Mouse (Mus musculus) MEL (cell line): ENCODE measurements around the gene Duoxa2. TPM values are rescaled to one million over a fixed set of nuclear protein-coding genes. Genes with fewer than 3 reads are reported as not detected.

Source experiments
- DNase-seq: peaks from one replicate; pipeline ENCODE4 v3.0.0; 2011; ENCODE audit warnings: low read depth, low spot score
- H3K27ac ChIP-seq: 2 replicates; pipeline ENCODE4 v1.5.1; 2012; ENCODE audit warnings: low read depth, mild to moderate bottlenecking, control low read depth, low read length, moderate library complexity; ENCODE audit not compliant: control insufficient read depth
- H3K27me3 ChIP-seq, 2 experiments: fragments of 150-350 bp in 1 of 2; sonication (generic) in 1 of 2; 2 replicates each; pipeline ENCODE4 v1.6.1; 2012; ENCODE audit warnings: low read length in 2 of 2, mild to moderate bottlenecking in 2 of 2, improper control_type of control experiment in 1 of 2, moderate library complexity in 1 of 2; ENCODE audit not compliant: insufficient read depth in 2 of 2, control insufficient read depth in 1 of 2
- H3K36me3 ChIP-seq, 2 experiments: 2 replicates each; pipeline ENCODE4 v1.6.1; 2012 to 2014; ENCODE audit warnings: low read length in 2 of 2, improper control_type of control experiment in 1 of 2, inconsistent platforms in 1 of 2, mild to moderate bottlenecking in 1 of 2; ENCODE audit not compliant: insufficient read depth in 2 of 2, control insufficient read depth in 1 of 2
- H3K4me1 ChIP-seq, 2 experiments: fragments of 150-350 bp in 1 of 2; sonication (generic) in 1 of 2; 2 replicates each; pipeline ENCODE4 v1.6.1; 2012; ENCODE audit warnings: low read length in 2 of 2, improper control_type of control experiment in 1 of 2, mild to moderate bottlenecking in 1 of 2; ENCODE audit not compliant: insufficient read depth in 2 of 2, control insufficient read depth in 1 of 2
- H3K4me3 ChIP-seq, 2 experiments: fragments of 150-350 bp in 1 of 2; sonication (generic) in 1 of 2; 2 replicates each; pipeline ENCODE4 v1.5.1; 2012; ENCODE audit warnings: low read depth in 2 of 2, low read length in 2 of 2, mild to moderate bottlenecking in 2 of 2, moderate library complexity in 2 of 2, control low read depth in 1 of 2, improper control_type of control experiment in 1 of 2; ENCODE audit not compliant: control insufficient read depth in 1 of 2, insufficient read depth in 1 of 2
- H3K79me2 ChIP-seq: 2 replicates; pipeline ENCODE4 v1.6.1; 2012; ENCODE audit warnings: mild to moderate bottlenecking, low read length, moderate library complexity; ENCODE audit not compliant: control insufficient read depth, poor library complexity, insufficient read depth
- H3K9ac ChIP-seq: 2 replicates; pipeline ENCODE4 v1.6.1; 2012; ENCODE audit warnings: low read depth, mild to moderate bottlenecking, control low read depth, low read length, moderate library complexity; ENCODE audit not compliant: control insufficient read depth, poor library complexity, severe bottlenecking
- H3K9me3 ChIP-seq: fragments of 150-350 bp; sonication (generic); replicated peaks from 2 replicates; pipeline ENCODE4 v1.6.1; 2012; ENCODE audit warnings: mild to moderate bottlenecking, low read length, improper control_type of control experiment, moderate library complexity; ENCODE audit not compliant: insufficient read depth
- CHD1 ChIP-seq: IDR thresholded peaks from 2 replicates; pipeline ENCODE4 v1.6.1; 2012; ENCODE audit warnings: low read depth, mild to moderate bottlenecking, inconsistent platforms, low read length, improper control_type of control experiment
- CHD2 ChIP-seq: IDR thresholded peaks from 2 replicates; pipeline ENCODE4 v1.6.1; 2011; ENCODE audit warnings: low read length, improper control_type of control experiment
- CTCF ChIP-seq, 3 experiments: IDR thresholded peaks in 2 of 3; conservative IDR thresholded peaks in 1 of 3; 2 replicates each; pipeline ENCODE4 v1.5.1; 2011 to 2012; ENCODE audit warnings: low read length in 3 of 3, low read depth in 2 of 3, mild to moderate bottlenecking in 2 of 3, improper control_type of control experiment in 1 of 3, inconsistent platforms in 1 of 3, mixed read lengths in 1 of 3, moderate library complexity in 1 of 3; ENCODE audit not compliant: control insufficient read depth in 1 of 3, insufficient read depth in 1 of 3, poor library complexity in 1 of 3, severe bottlenecking in 1 of 3
- E2F4 ChIP-seq: IDR thresholded peaks from 2 replicates; pipeline ENCODE4 v1.6.1; 2011; ENCODE audit warnings: low read depth, low read length, improper control_type of control experiment, borderline replicate concordance
- EP300 ChIP-seq, 2 experiments: IDR thresholded peaks; 2 replicates each; pipeline ENCODE4 v1.6.1; 2011; ENCODE audit warnings: improper control_type of control experiment in 2 of 2, low read length in 2 of 2, low read depth in 1 of 2, mild to moderate bottlenecking in 1 of 2
- ETS1 ChIP-seq: IDR thresholded peaks from 2 replicates; pipeline ENCODE4 v1.6.1; 2012; ENCODE audit warnings: low read depth, mild to moderate bottlenecking, inconsistent platforms, low read length, improper control_type of control experiment, moderate library complexity
- HCFC1 ChIP-seq: IDR thresholded peaks from 2 replicates; pipeline ENCODE4 v1.6.1; 2012; ENCODE audit warnings: low read depth, mild to moderate bottlenecking, inconsistent platforms, low read length, improper control_type of control experiment, moderate library complexity
- JUND ChIP-seq: IDR thresholded peaks from 2 replicates; pipeline ENCODE4 v1.6.1; 2011; ENCODE audit warnings: low read depth, mild to moderate bottlenecking, improper control_type of control experiment, low read length
- KAT2A ChIP-seq: conservative IDR thresholded peaks from 2 replicates; pipeline ENCODE4 v1.6.1; 2012; ENCODE audit warnings: low read depth, low read length, improper control_type of control experiment, inconsistent platforms
- MAX ChIP-seq: IDR thresholded peaks from 2 replicates; pipeline ENCODE4 v1.6.1; 2011; ENCODE audit warnings: low read length, improper control_type of control experiment
- MAZ ChIP-seq: IDR thresholded peaks from 2 replicates; pipeline ENCODE4 v1.6.1; 2012; ENCODE audit warnings: low read depth, mild to moderate bottlenecking, inconsistent platforms, low read length, improper control_type of control experiment
- MYC ChIP-seq: IDR thresholded peaks from 2 replicates; pipeline ENCODE4 v1.6.1; 2011; ENCODE audit warnings: low read depth, mild to moderate bottlenecking, low read length, improper control_type of control experiment, moderate library complexity
- NELFE ChIP-seq: IDR thresholded peaks from 2 replicates; pipeline ENCODE4 v1.6.1; 2011; ENCODE audit warnings: low read depth, low read length, improper control_type of control experiment
- NRF1 ChIP-seq: IDR thresholded peaks from 2 replicates; pipeline ENCODE4 v1.6.1; 2014; ENCODE audit warnings: low read depth, mild to moderate bottlenecking, inconsistent platforms, low read length, improper control_type of control experiment, moderate library complexity; ENCODE audit not compliant: poor library complexity, insufficient read depth, severe bottlenecking
- POLR2A ChIP-seq, 2 experiments: IDR thresholded peaks; 2 replicates each; pipeline ENCODE4 v1.6.1; 2011 to 2012; ENCODE audit warnings: low read length in 2 of 2, mild to moderate bottlenecking in 2 of 2, control low read depth in 1 of 2, improper control_type of control experiment in 1 of 2, low read depth in 1 of 2, moderate library complexity in 1 of 2; ENCODE audit not compliant: control insufficient read depth in 1 of 2, insufficient read depth in 1 of 2, poor library complexity in 1 of 2
- POLR2AphosphoS2 ChIP-seq: IDR thresholded peaks from 2 replicates; pipeline ENCODE4 v1.6.1; 2011; ENCODE audit warnings: low read length, improper control_type of control experiment
- POLR2AphosphoS5 ChIP-seq: IDR thresholded peaks from 2 replicates; pipeline ENCODE4 v1.6.1; 2012; ENCODE audit warnings: low read depth, borderline replicate concordance, mild to moderate bottlenecking, inconsistent platforms, low read length, moderate library complexity, mixed read lengths
- TAL1 ChIP-seq: IDR thresholded peaks from 2 replicates; pipeline ENCODE4 v1.6.1; 2012; ENCODE audit warnings: mild to moderate bottlenecking, inconsistent platforms, low read length, moderate library complexity, mixed read lengths
- TCF12 ChIP-seq: IDR thresholded peaks from 2 replicates; pipeline ENCODE4 v1.6.1; 2014; ENCODE audit warnings: low read depth, mild to moderate bottlenecking, inconsistent platforms, low read length, improper control_type of control experiment, moderate library complexity
- USF2 ChIP-seq, 2 experiments: IDR thresholded peaks; 2 replicates each; pipeline ENCODE4 v1.6.1; 2011 to 2012; ENCODE audit warnings: improper control_type of control experiment in 2 of 2, low read length in 2 of 2, borderline replicate concordance in 1 of 2, inconsistent platforms in 1 of 2, low read depth in 1 of 2, mild to moderate bottlenecking in 1 of 2; ENCODE audit not compliant: insufficient read depth in 1 of 2
- polyA plus RNA-seq, 2 experiments: library from polyadenylated mRNA; stranded (reverse) in 1 of 2; unstranded in 1 of 2; fragments of >175 nt in 1 of 2; fragments of >200 nt in 1 of 2; gene quantifications; 2 replicates each; pipeline versions ENCODE4 v1.2.1 to v1.2.4; 2012; ENCODE audit warnings: low replicate concordance in 2 of 2, low read depth in 1 of 2; ENCODE audit not compliant: insufficient read length in 2 of 2, insufficient read depth in 1 of 2, missing spikeins in 1 of 2
- total RNA-seq: library from RNA; depleted of rRNA; stranded (reverse); fragments of 300-350 nt; gene quantifications from 2 replicates; pipeline ENCODE4 v1.2.3, GENCODE M21; 2012

The Duoxa2 gene
- total and polyA plus RNA-seq, 3 experiments: not detected

GRCm38 (mm10) chr2:122260729-122261128, 38.0 kb upstream of the Duoxa2 start:
- Histone ChIP-seq H3K36me3 (peaks cover 0 to 3% of the 10 kb centered on the region in 2 experiments; a peak in 2 of 4 replicates), H3K9ac (no peak overlapping the region)
- TF ChIP-seq TAL1 (no peak), MAZ (no peak), USF2 (IDR thresholded peaks at IDR 0.05; ENCODE audit: borderline replicate concordance in 1 of 2, insufficient read depth in 1 of 2, low read depth in 1 of 2, low read length in 2 of 2) (no peak), MAX (no peak), CHD1 (no peak), MYC (no peak), CTCF (IDR thresholded peaks at IDR 0.05 in 2 of 3, conservative IDR thresholded peaks at IDR 0.05 in 1 of 3; ENCODE audit: control insufficient read depth in 1 of 3, insufficient read depth in 1 of 3, low read depth in 2 of 3, low read length in 3 of 3, poor library complexity in 1 of 3, severe bottlenecking in 1 of 3) (no peak), JUND (no peak), EP300 (IDR thresholded peaks at IDR 0.05; ENCODE audit: low read depth in 1 of 2, low read length in 2 of 2) (no peak)

DNA sequence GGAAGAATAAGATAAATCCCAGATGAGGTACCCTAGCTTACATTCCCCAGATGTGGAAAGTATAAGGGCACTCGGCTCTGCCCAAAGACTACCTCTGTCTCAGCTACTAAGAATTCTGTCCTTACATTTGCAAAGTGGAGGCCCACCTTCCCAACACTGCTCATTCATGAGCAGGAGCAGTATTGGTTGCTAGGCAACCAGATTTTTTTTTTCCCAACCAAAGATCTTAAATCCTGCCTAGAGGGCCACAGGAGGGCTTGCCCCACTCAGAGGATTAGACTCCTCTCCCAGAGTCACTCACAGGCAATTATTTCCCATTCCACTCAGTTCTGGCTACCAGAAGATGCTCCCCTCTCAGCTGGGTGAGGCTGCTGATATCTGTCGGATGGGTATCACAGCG, 34.0 kb upstream of the Duoxa2 start:
- Histone ChIP-seq H3K9me3 (no peaks in the 10 kb centered on the region), H3K4me1 (peaks cover 0 to 3% of the 10 kb centered on the region in 2 experiments; a peak in 1 of 4 replicates), H3K36me3 (no peaks in the 10 kb centered on the region; a peak in 1 of 4 replicates), H3K9ac (no peak overlapping the region)
- TF ChIP-seq E2F4: no peak
- TF ChIP-seq POLR2AphosphoS5: no peak
- no peak for TF ChIP-seq CHD2
- TF ChIP-seq HCFC1: no peak
- TF ChIP-seq TAL1: no peak
- no peak for TF ChIP-seq POLR2A (IDR thresholded peaks at IDR 0.05; ENCODE audit: control insufficient read depth in 1 of 2, insufficient read depth in 1 of 2, low read depth in 1 of 2, low read length in 2 of 2, poor library complexity in 1 of 2)
- no peak for TF ChIP-seq ETS1
- no peak for TF ChIP-seq NELFE
- TF ChIP-seq NRF1: no peak
- no peak for TF ChIP-seq POLR2AphosphoS2
- no peak for TF ChIP-seq KAT2A
- TF ChIP-seq TCF12: no peak
- TF ChIP-seq, all 39 proteins: peak for 0
- no peak for DNase-seq
- H3K4me3 ChIP-seq: no peak overlapping the region
- H3K27me3 ChIP-seq: no peaks in the 10 kb centered on the region
- no peaks in the 10 kb centered on the region for H3K79me2 ChIP-seq
- no peak overlapping the region for H3K27ac ChIP-seq

More at GRCm38 (mm10) chr2:122260729-122261128, 38.0 kb upstream of the Duoxa2 start:
- Histone ChIP-seq H3K27ac (no peak overlapping the region), H3K79me2 (no peaks in the 10 kb centered on the region), H3K4me1 (no peaks in the 10 kb centered on the region), H3K27me3 (no peaks in the 10 kb centered on the region), H3K4me3 (no peak overlapping the region), H3K9me3 (no peaks in the 10 kb centered on the region)
- DNase-seq: no peak
